Mouse (Mus musculus): ENCODE results near the gene Fbxl3.

The Fbxl3 gene

DNA sequence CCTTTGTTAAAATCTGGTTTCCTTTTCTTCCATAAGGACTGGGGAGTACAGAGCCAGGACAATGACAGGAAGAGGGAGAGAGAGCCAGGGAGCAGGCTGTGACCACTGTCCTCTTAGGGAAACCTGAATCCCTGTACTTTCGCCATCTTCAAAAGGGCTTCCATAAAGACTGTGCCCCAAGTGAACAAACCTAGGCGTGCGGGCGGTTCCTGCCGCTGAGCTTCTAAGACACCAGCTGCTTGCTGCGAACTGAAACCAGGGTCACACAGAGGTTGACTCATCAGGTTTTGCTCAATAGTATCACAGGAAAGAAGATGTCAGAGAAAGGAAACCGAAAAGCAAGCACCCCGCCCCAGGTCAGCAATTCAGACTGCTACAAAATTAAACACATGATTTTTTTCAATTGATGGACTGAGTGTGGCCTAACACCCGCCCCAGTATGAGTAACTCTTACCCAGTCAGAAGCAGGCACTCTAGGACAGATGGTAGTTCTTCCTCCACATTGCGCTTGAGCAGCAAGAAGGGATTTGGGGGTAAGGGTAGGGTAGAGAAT lies 66.0 kb downstream of the Fbxl3 start:
- DNase-seq, result peak; percentile 8 to 25

All from kidney, adult 8-10 months (tissue).